Mouse (Mus musculus) testis, adult 2 months (tissue): ENCODE measurements around the gene Pik3r1.

Source experiments
- CTCF ChIP-seq: fragments of 200-500 bp; IDR thresholded peaks from 2 replicates; pipeline ENCODE4 v1.5.1; 2012; ENCODE audit warnings: low read depth, mild to moderate bottlenecking, inconsistent platforms, low read length, moderate library complexity; ENCODE audit not compliant: control insufficient read depth, insufficient read depth, insufficient replicate concordance
- POLR2A ChIP-seq: fragments of 200-500 bp; IDR thresholded peaks from 2 replicates; pipeline ENCODE4 v1.6.1; 2012; ENCODE audit warnings: low read depth, mild to moderate bottlenecking, inconsistent platforms, low read length, moderate library complexity; ENCODE audit not compliant: control insufficient read depth

DNA sequence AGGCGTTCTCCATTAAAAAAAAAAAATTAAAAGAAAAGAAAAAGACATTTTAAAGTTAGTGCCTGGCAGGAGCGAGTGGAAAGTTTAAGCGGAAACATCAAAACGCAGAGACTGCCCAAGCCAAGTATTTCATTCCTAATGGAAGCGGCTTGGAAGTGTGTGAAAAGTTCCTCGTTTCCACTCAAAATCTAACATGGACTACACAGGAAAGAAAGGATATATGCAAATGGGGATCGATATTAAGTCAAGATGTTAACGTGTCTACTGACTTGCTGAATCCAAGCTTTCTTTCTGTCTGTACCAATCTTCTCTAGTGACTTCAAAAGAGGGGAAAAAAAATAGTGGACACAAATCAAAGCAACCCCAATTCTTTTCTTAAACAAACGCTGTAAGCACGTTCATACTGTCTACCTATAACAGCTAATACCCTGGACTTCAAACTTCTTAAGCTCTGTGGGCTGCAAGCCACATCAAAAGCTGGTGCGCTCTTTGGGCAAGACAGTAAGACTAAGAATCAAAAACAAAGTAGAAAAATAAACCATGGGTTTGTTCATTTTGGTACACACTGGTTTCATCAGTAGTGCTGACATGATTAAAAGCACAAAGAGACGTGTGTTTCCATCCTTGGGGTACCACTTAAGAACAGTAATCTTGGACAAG lies 54.5 kb downstream of the Pik3r1 start:
- TF ChIP-seq POLR2A (no peak), CTCF (no peak)
